Mouse (Mus musculus) embryonic facial prominence, embryonic 10.5 days (tissue): Measurements from ENCODE around the gene Fgfr2. TPM values are rescaled to one million over a fixed set of nuclear protein-coding genes. Genes with fewer than 3 reads are reported as not detected.

Experiments
- DNase-seq: peaks from one replicate; pipeline ENCODE4 v3.0.0-alpha.2; 2017; ENCODE audit warnings: low spot score
- H3K27ac ChIP-seq: fragments of 300-500 bp; sonication (generic); replicated peaks from 2 replicates; pipeline ENCODE4 v1.5.1; 2016; ENCODE audit warnings: mild to moderate bottlenecking
- H3K27me3 ChIP-seq: fragments of 300-500 bp; sonication (generic); replicated peaks from 2 replicates; pipeline ENCODE4 v1.6.1; 2016; ENCODE audit warnings: low read depth, mild to moderate bottlenecking; ENCODE audit not compliant: poor library complexity, severe bottlenecking
- H3K36me3 ChIP-seq: fragments of 300-500 bp; sonication (generic); replicated peaks from 2 replicates; pipeline ENCODE4 v1.6.1; 2016; ENCODE audit warnings: mild to moderate bottlenecking, moderate library complexity
- H3K4me1 ChIP-seq: fragments of 300-500 bp; sonication (generic); 2 replicates; pipeline ENCODE4 v1.6.1; 2016
- H3K4me3 ChIP-seq: fragments of 300-500 bp; sonication (generic); 2 replicates; pipeline ENCODE4 v1.5.1; 2016; ENCODE audit warnings: mild to moderate bottlenecking, moderate library complexity
- H3K9me3 ChIP-seq: fragments of 300-500 bp; sonication (generic); 2 replicates; pipeline ENCODE4 v1.6.1; 2016; ENCODE audit warnings: mild to moderate bottlenecking
- WGBS: fragments of 180-500 bp; shearing (Covaris S2); methylation state at CpG from one replicate; pipeline ENCODE4 v1.1.7; 2016; 5-methylcytosine and 5-hydroxymethylcytosine counted together
- polyA plus RNA-seq: library from polyadenylated mRNA; unstranded; fragments of >200 nt; fragmentation: Nextera tagmentation; extraction: Ambion mirVana; gene quantifications from 2 replicates; pipeline ENCODE4 v1.2.1, GENCODE M21; 2016

The Fgfr2 gene
- polyA plus RNA-seq, 1 experiment from 2014 or later = 74.3 TPM

DNA sequence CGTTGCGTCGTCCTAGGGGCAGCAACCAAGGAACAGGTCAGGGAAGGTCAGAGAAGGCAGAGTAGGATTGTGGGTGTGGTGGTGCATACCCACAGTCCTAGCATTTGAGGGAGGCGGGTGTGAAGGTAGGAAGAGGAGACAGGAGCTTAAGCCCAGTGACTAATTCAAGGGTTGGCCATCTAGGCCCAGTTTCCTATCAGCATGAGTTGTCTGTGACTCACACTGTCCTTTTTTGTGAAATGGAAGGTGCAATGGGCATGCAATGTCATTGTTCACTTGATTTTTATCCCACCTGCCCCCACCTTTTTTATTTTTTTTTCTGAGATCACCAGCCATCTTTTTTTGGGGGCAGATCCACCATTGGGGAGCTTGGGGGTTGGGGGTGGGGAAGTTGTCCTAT is 2157.8 kb downstream of the Fgfr2 start:
- peak overlapping the region; percentile 73 for H3K27ac ChIP-seq
- no peak for DNase-seq
- WGBS = 95% methylated on average over 4 of the region's 4 CpGs
- no peaks in the 10 kb centered on the region for H3K9me3 ChIP-seq
- H3K27me3 ChIP-seq = no peaks in the 10 kb centered on the region
- H3K4me1 ChIP-seq = peaks cover 43% of the 10 kb centered on the region
- no peak overlapping the region for H3K4me3 ChIP-seq
- H3K36me3 ChIP-seq = no peaks in the 10 kb centered on the region

DNA sequence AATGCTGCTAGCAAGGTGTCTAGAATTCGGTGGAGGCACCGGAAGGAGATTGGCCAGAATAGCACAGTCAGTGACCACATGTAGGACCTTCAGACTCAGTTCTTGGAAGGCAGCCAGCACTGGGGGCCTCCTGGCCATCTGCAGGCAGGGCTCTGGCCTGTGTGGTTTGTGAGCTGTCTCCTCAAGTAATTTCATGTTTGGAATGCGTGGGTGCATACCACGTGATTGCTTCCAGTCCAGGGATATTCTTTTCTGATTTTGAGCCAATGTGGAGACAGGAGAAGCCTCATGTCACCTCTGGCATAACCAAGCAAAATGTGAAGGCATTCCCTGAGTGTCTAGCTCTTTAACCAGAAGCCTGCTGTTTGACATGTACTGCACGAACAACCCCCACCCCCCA is 2158.5 kb downstream of the Fgfr2 start:
- Histone ChIP-seq H3K4me3 (no peak overlapping the region), H3K27me3 (no peaks in the 10 kb centered on the region), H3K4me1 (peaks cover 43% of the 10 kb centered on the region), H3K36me3 (no peaks in the 10 kb centered on the region), H3K9me3 (no peaks in the 10 kb centered on the region), H3K27ac (peak overlapping the region; percentile 73)
- DNase-seq = peak; percentile 26
- 69% methylated on average over 5 of the region's 5 CpGs for WGBS

DNA sequence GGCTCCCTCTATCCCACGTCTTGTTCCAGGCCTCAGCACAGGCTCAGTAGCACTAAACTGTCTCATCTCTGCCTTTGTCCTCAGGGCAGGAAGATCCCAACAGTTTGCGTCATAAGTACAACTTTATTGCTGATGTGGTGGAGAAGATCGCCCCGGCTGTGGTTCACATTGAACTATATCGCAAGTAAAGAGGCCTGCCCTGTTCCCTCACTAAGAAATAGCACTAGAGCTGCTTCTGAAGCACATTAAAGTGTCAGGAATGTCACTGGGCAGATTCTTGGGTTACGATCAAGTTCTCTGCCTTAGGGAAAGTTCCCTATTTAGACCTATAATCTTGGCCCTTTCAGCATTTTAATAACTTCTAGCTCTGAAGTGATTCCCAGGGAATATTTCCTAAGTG is 2161.7 kb downstream of the Fgfr2 start:
- Histone ChIP-seq H3K4me1 (peaks cover 29% of the 10 kb centered on the region), H3K4me3 (no peak overlapping the region), H3K9me3 (no peaks in the 10 kb centered on the region), H3K36me3 (no peaks in the 10 kb centered on the region), H3K27ac (no peak overlapping the region), H3K27me3 (no peaks in the 10 kb centered on the region)
- DNase-seq = no peak
- WGBS = 86% methylated on average over 6 of the region's 6 CpGs

DNA sequence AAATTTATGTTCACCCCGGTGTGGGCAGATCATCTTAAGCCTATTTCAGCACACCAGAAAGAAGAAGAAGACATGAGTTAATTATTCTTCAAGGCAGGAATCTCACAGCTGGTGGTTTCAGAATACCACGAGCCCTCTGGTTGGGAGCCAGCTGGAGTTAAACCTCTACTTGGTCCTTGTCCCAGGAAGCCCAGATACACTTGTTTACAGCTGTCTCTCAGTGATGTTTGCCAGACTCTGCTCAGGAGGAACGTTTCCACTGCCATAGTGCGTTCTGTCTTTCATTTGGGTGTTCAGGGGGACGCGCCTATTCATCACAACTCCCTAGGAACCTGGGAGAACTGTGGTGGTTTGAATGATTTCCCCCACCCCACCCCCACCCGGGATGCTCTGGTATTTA is 2163.3 kb downstream of the Fgfr2 start:
- Histone ChIP-seq H3K36me3 (no peaks in the 10 kb centered on the region), H3K27ac (no peak overlapping the region), H3K4me1 (peaks cover 13% of the 10 kb centered on the region), H3K9me3 (no peaks in the 10 kb centered on the region), H3K27me3 (no peaks in the 10 kb centered on the region), H3K4me3 (no peak overlapping the region)
- 65% methylated on average over 7 of the region's 7 CpGs for WGBS
- DNase-seq = no peak

DNA sequence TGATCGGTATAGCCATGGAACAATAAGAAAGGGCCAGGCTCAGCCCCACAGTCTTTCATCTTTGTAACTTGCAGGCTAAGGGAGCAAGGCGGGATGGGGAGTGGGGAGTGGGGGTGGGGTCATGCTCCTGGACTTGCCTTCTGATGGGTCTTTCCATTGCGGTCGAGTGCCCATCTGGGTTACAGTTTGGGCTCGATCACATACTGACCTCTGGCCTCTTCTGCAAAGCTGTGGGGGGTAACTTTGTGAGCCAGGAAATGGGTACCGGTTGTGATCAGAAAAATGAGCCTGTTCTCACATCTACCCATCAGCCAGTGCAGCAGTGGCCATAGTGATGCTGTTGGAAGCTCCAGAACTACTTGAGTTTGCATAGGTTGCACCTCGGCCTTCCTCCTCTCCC is 2164.6 kb downstream of the Fgfr2 start:
- H3K27me3 ChIP-seq = no peaks in the 10 kb centered on the region
- H3K4me1 ChIP-seq = peaks cover 8% of the 10 kb centered on the region; the same call in 1 of the 2 replicates
- no peak overlapping the region for H3K27ac ChIP-seq
- no peaks in the 10 kb centered on the region for H3K36me3 ChIP-seq
- no peaks in the 10 kb centered on the region for H3K9me3 ChIP-seq
- no peak overlapping the region for H3K4me3 ChIP-seq
- 55% methylated on average over 7 of the region's 7 CpGs for WGBS
- DNase-seq = no peak

DNA sequence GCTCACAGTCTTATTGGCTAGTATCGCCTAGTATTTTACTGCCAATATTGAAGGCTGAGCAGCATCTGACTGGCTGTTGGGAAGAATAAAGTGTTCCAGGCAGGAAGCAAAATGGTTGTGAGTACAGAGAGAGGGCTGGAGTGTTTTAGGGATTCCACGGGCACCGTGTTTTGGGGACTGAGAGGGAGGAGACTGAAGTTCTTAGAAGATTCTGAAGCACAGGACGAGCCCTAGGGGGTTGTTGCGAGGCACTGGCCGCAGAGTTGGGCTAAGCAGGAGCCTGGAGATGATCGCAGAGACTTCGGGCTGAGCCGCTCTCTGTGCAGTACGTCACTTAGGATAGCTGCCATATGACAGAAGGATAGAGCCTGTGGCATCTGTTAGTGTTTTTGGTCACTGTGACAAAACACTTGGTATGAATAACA is 2169.0 kb downstream of the Fgfr2 start:
- DNase-seq = no peak
- Histone ChIP-seq H3K9me3 (no peaks in the 10 kb centered on the region), H3K27ac (no peak overlapping the region), H3K4me1 (peaks cover 10% of the 10 kb centered on the region), H3K27me3 (0 out of 2 replicates have a peak, but pooled peaks cover 4% of the 10 kb centered on the region), H3K4me3 (no peak overlapping the region), H3K36me3 (no peaks in the 10 kb centered on the region)
- 89% methylated on average over 10 of the region's 10 CpGs for WGBS

DNA sequence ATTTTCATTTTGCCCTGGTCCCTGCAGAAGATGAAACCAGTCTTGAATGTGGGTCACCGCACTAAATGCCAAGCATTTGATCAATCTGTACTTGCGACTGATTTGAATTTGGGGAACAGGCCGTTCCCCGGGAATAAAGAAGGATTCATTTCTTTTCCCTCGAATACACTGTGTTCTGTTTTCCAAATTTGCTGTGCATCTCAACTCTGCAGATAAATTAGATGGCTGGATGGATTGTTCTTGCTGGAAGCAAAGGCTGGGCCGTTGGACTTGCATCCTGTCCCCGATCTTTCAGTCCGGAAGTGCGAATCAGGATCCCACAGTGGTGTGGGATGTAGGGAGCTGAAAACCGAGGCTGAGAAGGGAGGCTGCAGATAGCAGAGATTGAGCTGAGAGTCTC is 2169.8 kb downstream of the Fgfr2 start:
- WGBS = 88% methylated on average over 10 of the region's 10 CpGs
- Histone ChIP-seq H3K27ac (no peak overlapping the region), H3K4me3 (no peak overlapping the region), H3K4me1 (peaks cover 12% of the 10 kb centered on the region), H3K36me3 (no peaks in the 10 kb centered on the region), H3K27me3 (0 out of 2 replicates have a peak, but pooled peaks cover 4% of the 10 kb centered on the region), H3K9me3 (no peaks in the 10 kb centered on the region)
- DNase-seq = no peak

DNA sequence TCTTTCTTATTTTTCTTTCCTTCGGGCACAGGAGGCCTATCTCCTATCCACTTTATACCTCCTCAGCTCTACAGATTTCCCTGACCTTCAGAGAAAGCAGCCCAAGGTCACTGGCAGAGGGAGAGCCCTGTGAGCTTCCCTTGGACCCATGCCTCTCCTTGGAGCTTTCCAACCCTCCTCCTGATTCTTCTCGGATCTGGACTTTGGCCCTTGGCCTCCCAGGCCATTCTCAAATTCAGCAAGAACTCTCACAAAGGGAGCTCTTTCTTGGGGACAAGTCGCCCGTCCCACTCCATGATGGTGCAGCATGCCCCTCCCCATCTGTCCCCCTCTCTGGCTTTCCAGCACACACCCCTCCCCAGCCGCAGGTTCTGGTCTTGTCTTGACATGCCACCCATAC is 2172.1 kb downstream of the Fgfr2 start:
- no peak for DNase-seq
- WGBS = 89% methylated on average over 5 of the region's 5 CpGs
- no peak overlapping the region for H3K4me3 ChIP-seq
- H3K27ac ChIP-seq = no peak overlapping the region
- no peaks in the 10 kb centered on the region for H3K9me3 ChIP-seq
- H3K36me3 ChIP-seq = no peaks in the 10 kb centered on the region
- peaks cover 12% of the 10 kb centered on the region for H3K4me1 ChIP-seq
- 0 out of 2 replicates have a peak, but pooled peaks cover 4% of the 10 kb centered on the region for H3K27me3 ChIP-seq

DNA sequence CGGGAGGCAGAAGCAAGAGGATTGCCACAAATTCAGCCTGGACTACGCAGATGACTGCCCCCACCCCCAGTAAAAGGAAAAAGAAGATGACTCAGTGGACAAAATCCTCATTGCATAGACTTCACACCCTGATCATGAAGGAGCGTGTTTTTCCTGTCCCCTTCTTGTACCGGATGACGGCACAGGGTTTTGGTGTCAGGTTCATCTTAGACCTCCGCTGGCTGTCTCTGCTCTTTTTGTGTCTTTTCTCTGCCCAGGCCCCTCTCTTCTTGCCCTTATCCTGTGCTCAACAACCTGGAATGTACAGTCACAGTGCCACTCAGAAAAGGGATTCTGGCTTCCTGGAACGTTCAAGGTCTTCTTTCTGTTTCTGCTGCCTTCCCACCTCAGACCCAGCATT is 2172.7 kb downstream of the Fgfr2 start:
- Histone ChIP-seq H3K4me1 (peaks cover 12% of the 10 kb centered on the region), H3K27me3 (0 out of 2 replicates have a peak, but pooled peaks cover 4% of the 10 kb centered on the region), H3K27ac (no peak overlapping the region), H3K4me3 (no peak overlapping the region), H3K36me3 (no peaks in the 10 kb centered on the region), H3K9me3 (no peaks in the 10 kb centered on the region)
- WGBS = 89% methylated on average over 7 of the region's 7 CpGs
- no peak for DNase-seq

DNA sequence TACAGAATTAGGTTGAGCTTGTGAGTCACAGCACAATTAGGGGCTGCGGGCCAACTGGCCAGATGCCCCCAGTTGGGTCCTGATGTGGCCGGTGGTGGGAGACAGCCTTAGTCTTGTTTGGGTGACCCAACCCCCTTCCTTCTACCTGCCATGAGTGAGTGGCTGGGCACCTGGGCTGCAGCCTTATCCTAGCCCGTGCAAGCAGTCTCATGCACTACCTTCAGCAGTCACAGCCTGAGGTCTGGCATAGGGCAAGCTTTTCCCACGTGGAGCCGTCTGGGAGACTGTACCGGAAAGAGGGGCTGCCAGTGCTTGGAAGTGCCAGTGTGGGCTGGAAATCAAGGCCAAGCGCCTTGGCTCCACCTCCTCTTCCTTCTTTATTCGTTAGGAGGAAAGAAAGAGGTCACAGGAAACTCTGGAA is 2173.8 kb downstream of the Fgfr2 start:
- 0 out of 2 replicates have a peak overlapping the region, but pooled peaks have one; percentile 44 for H3K27ac ChIP-seq
- no peaks in the 10 kb centered on the region for H3K9me3 ChIP-seq
- no peak overlapping the region for H3K4me3 ChIP-seq
- no peak for DNase-seq
- H3K4me1 ChIP-seq = peaks cover 12% of the 10 kb centered on the region
- H3K36me3 ChIP-seq = no peaks in the 10 kb centered on the region
- H3K27me3 ChIP-seq = 0 out of 2 replicates have a peak, but pooled peaks cover 4% of the 10 kb centered on the region
- 57% methylated on average over 8 of the region's 8 CpGs for WGBS

DNA sequence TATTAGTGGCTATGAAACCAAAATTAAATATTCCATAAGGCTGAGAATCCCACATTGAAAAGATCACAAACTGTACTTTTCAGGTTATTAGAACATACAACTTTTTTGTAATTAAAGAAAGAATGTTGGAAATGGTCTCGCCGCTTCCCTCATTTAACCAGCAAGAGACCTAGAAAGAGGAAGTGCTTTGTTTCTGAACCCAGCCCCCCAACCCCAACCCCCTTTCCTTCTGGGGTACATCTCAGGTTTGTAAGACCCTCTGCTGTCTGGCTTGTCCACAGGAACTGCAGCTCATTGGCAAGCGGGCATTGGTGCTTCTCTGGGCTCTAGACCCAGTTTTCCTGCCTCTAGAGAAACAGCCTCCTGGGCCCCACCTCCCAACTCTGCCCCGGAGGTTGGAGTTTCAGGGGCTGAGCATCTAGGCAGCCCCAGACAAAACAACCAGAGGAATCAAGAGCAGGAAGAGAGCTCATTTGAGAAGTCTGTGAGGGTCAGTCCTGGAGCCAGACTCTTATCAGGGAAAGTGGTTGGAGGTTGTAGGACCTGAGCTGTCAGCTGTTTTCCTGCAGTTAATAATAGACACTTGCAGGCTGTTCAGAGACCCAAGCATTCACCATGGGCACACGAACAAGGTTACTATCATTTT is 2174.5 kb downstream of the Fgfr2 start:
- 0 out of 2 replicates have a peak overlapping the region, but pooled peaks have one; percentile 14 for H3K27ac ChIP-seq
- WGBS = 61% methylated on average over 5 of the region's 5 CpGs
- no peak overlapping the region for H3K4me3 ChIP-seq
- H3K36me3 ChIP-seq = no peaks in the 10 kb centered on the region
- DNase-seq = no peak
- peaks cover 12% of the 10 kb centered on the region for H3K4me1 ChIP-seq
- H3K9me3 ChIP-seq = no peaks in the 10 kb centered on the region
- H3K27me3 ChIP-seq = 0 out of 2 replicates have a peak, but pooled peaks cover 4% of the 10 kb centered on the region

DNA sequence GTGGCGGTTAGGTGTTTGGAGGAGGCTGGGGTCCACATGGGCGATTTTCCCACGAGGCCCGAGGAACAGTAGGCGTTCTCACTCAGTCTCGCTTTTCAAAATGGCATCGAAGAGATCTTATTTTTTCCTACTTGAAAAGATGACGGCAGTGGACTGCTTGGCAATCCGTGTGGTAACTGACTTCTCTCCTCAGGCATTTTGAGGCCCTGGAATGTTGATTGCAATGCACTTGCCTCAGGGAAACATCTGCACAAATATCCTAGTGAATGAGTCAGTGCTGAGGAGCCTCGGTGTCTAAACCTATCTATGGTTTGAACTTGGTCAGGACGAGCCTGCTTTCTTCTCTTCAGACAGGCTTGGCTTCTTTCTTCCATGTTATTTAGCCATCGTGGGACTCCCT is 2176.8 kb downstream of the Fgfr2 start:
- no peak overlapping the region for H3K27ac ChIP-seq
- no peaks in the 10 kb centered on the region for H3K36me3 ChIP-seq
- H3K27me3 ChIP-seq = 0 out of 2 replicates have a peak, but pooled peaks cover under 1% of the 10 kb centered on the region
- DNase-seq = no peak
- peaks cover 12% of the 10 kb centered on the region for H3K4me1 ChIP-seq
- WGBS = 83% methylated on average over 12 of the region's 12 CpGs
- no peak overlapping the region for H3K4me3 ChIP-seq
- H3K9me3 ChIP-seq = no peaks in the 10 kb centered on the region

DNA sequence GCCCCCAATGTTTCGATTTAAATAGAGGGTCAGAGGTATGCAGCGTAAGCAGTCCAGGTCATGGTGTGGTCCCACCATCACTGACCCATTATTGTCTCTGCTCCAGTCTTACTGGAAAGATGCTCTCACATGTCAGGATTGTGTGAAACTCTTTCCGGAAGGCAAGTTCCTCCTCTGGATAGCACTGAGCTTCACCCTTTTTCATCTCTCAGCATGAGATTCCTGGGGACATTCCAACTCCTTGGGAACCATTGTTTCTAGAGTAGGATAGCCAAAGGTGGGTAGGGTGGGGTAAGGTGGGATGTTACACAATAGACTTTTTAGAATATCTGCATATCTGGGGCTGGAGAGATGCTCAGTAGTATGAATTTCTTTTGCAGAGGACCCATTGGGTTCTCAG is 2177.4 kb downstream of the Fgfr2 start:
- Histone ChIP-seq H3K36me3 (no peaks in the 10 kb centered on the region), H3K4me3 (no peak overlapping the region), H3K27me3 (peaks cover 6% of the 10 kb centered on the region; the same call in 1 of the 2 replicates), H3K9me3 (no peaks in the 10 kb centered on the region), H3K27ac (no peak overlapping the region), H3K4me1 (peaks cover 12% of the 10 kb centered on the region)
- no peak for DNase-seq
- WGBS = 89% methylated on average over 3 of the region's 3 CpGs
